Mouse (Mus musculus): ENCODE data around the gene Btg3.
"Not testable (repeated sequence)": the region's sequence is repeated elsewhere in the genome, so short reads cannot be mapped to it uniquely, and the experiment has no call there.

- TF ChIP-seq CTCF (IDR thresholded peaks at IDR 0.05; ENCODE audit: borderline replicate concordance, control insufficient read depth, extremely low read depth, insufficient read depth, low read length, poor library complexity); POLR2A (IDR thresholded peaks at IDR 0.05; ENCODE audit: control insufficient read depth, extremely low read depth, insufficient read depth, low read length, poor library complexity): not testable (repeated sequence)
Observed at GRCm38 (mm10) chr16:78364554-78364953, 12.4 kb downstream of the Btg3 start.
